Mouse (Mus musculus) forebrain, embryonic 14.5 days (tissue): ENCODE data around the gene Obscn. TPM values are rescaled to one million over a fixed set of nuclear protein-coding genes. Genes with fewer than 3 reads are reported as not detected.

ENCODE experiments used
- ATAC-seq: fragments of 200-750 bp; cut with Nextera tagmentation; 2 replicates; pipeline ENCODE4 v1.8.0; 2017; ENCODE audit warnings: mild to moderate bottlenecking, moderate library complexity
- DNase-seq: peaks from one replicate; pipeline ENCODE4 v3.0.0-alpha.2; 2015; ENCODE audit warnings: low spot score
- H3K27ac ChIP-seq: fragments of 300-500 bp; sonication (generic); 2 replicates; pipeline ENCODE4 v1.5.1; 2014; ENCODE audit warnings: low read depth, mild to moderate bottlenecking, control low read depth, low read length, moderate library complexity
- H3K27me3 ChIP-seq: fragments of 300-500 bp; sonication (generic); replicated peaks from 2 replicates; pipeline ENCODE4 v1.6.1; 2014; ENCODE audit warnings: low read length, control low read depth, mixed read lengths; ENCODE audit not compliant: control insufficient read depth, insufficient read depth
- H3K36me3 ChIP-seq: fragments of 300-500 bp; sonication (generic); 2 replicates; pipeline ENCODE4 v1.6.1; 2014; ENCODE audit warnings: low read length, control low read depth; ENCODE audit not compliant: control insufficient read depth, insufficient read depth
- H3K4me1 ChIP-seq: fragments of 300-500 bp; sonication (generic); 2 replicates; pipeline ENCODE4 v1.6.1; 2014; ENCODE audit warnings: antibody characterized with exemption, low read length, control low read depth; ENCODE audit not compliant: control insufficient read depth, insufficient read depth
- H3K4me2 ChIP-seq: fragments of 300-500 bp; sonication (generic); 2 replicates; pipeline ENCODE4 v1.6.1; 2014; ENCODE audit warnings: mild to moderate bottlenecking, control low read depth, low read length
- H3K4me3 ChIP-seq: fragments of 300-500 bp; sonication (generic); 2 replicates; pipeline ENCODE4 v1.5.1; 2014; ENCODE audit warnings: low read depth, low read length, control low read depth
- H3K9ac ChIP-seq: fragments of 300-500 bp; sonication (generic); 2 replicates; pipeline ENCODE4 v1.6.1; 2014; ENCODE audit warnings: mild to moderate bottlenecking, low read length, control low read depth, moderate library complexity
- H3K9me3 ChIP-seq: fragments of 300-500 bp; sonication (generic); replicated peaks from 2 replicates; pipeline ENCODE4 v1.6.1; 2016; ENCODE audit warnings: low read length, control low read depth, mixed read lengths; ENCODE audit not compliant: control insufficient read depth
- WGBS: fragments of 180-500 bp; shearing (Covaris S2); extraction: QIAGEN DNeasy Blood & Tissue Kit; methylation state at CpG from one replicate; pipeline ENCODE4 v1.1.7; 2014; 5-methylcytosine and 5-hydroxymethylcytosine counted together
- polyA plus RNA-seq: library from polyadenylated mRNA; unstranded; fragments of >200 nt; fragmentation: Nextera tagmentation; extraction: Ambion mirVana; gene quantifications from 2 replicates; pipeline ENCODE4 v1.2.1, GENCODE M21; 2014

The Obscn gene
- polyA plus RNA-seq, 1 experiment from 2014 or later, result 0.05 TPM

- no peak for ATAC-seq
These were observed 167.2 kb downstream of the Obscn start for GRCm38 (mm10) chr11:58969027-58969426.

GRCm38 (mm10) chr11:58968551-58968950 lies 167.7 kb downstream of the Obscn start:
- H3K4me3 ChIP-seq, result no peak overlapping the region
- H3K4me1 ChIP-seq, result no peaks in the 10 kb centered on the region
- no peaks in the 10 kb centered on the region for H3K27me3 ChIP-seq
- ATAC-seq (no peak), DNase-seq (no peak)
- H3K9ac ChIP-seq, result no peak overlapping the region
- no peak overlapping the region for H3K27ac ChIP-seq
- H3K9me3 ChIP-seq, result no peaks in the 10 kb centered on the region
- no peak overlapping the region for H3K4me2 ChIP-seq
- WGBS, result 88% methylated on average over 7 of the region's 7 CpGs
- peaks cover 13% of the 10 kb centered on the region; the same call in 1 of the 2 replicates for H3K36me3 ChIP-seq

More at GRCm38 (mm10) chr11:58969027-58969426, 167.2 kb downstream of the Obscn start:
- Histone ChIP-seq H3K36me3 (peaks cover 13% of the 10 kb centered on the region; the same call in 1 of the 2 replicates), H3K4me1 (no peaks in the 10 kb centered on the region), H3K4me2 (no peak overlapping the region), H3K4me3 (no peak overlapping the region), H3K9ac (no peak overlapping the region), H3K27me3 (no peaks in the 10 kb centered on the region), H3K9me3 (no peaks in the 10 kb centered on the region), H3K27ac (no peak overlapping the region)
- no peak for DNase-seq
- 83% methylated on average over 8 of the region's 8 CpGs for WGBS

GRCm38 (mm10) chr11:58967346-58967745 lies 168.9 kb downstream of the Obscn start:
- H3K4me3 ChIP-seq, result no peak overlapping the region
- ATAC-seq, result no peak
- WGBS, result 94% methylated on average over 1 of the region's 1 CpGs
- no peaks in the 10 kb centered on the region for H3K27me3 ChIP-seq
- no peak overlapping the region for H3K4me2 ChIP-seq
- no peak for DNase-seq
- H3K36me3 ChIP-seq, result peaks cover 9% of the 10 kb centered on the region; the same call in 1 of the 2 replicates
- no peak overlapping the region for H3K27ac ChIP-seq
- no peak overlapping the region for H3K9ac ChIP-seq
- no peaks in the 10 kb centered on the region for H3K9me3 ChIP-seq
- H3K4me1 ChIP-seq, result no peaks in the 10 kb centered on the region

- DNase-seq (no peak), ATAC-seq (no peak)
- Histone ChIP-seq H3K27ac (no peak overlapping the region), H3K9me3 (0 out of 2 replicates have a peak, but pooled peaks cover 5% of the 10 kb centered on the region), H3K27me3 (0 out of 2 replicates have a peak, but pooled peaks cover 4% of the 10 kb centered on the region), H3K4me2 (no peak overlapping the region), H3K4me1 (no peaks in the 10 kb centered on the region), H3K4me3 (no peak overlapping the region), H3K9ac (no peak overlapping the region), H3K36me3 (0 out of 2 replicates have a peak, but pooled peaks cover 6% of the 10 kb centered on the region)
- WGBS, result 53% methylated on average over 12 of the region's 12 CpGs
These were observed 171.0 kb downstream of the Obscn start for GRCm38 (mm10) chr11:58965001-58965760.

- 0 out of 2 replicates have a peak, but pooled peaks cover 4% of the 10 kb centered on the region for H3K27me3 ChIP-seq
- H3K9me3 ChIP-seq, result 0 out of 2 replicates have a peak, but pooled peaks cover 5% of the 10 kb centered on the region
- H3K4me1 ChIP-seq, result peaks cover 4% of the 10 kb centered on the region; the same call in 1 of the 2 replicates
- no peak overlapping the region for H3K9ac ChIP-seq
- DNase-seq (no peak), ATAC-seq (no peak)
- H3K4me3 ChIP-seq, result no peak overlapping the region
- H3K27ac ChIP-seq, result no peak overlapping the region
- 83% methylated on average over 7 of the region's 7 CpGs for WGBS
- H3K36me3 ChIP-seq, result 0 out of 2 replicates have a peak, but pooled peaks cover 3% of the 10 kb centered on the region
- H3K4me2 ChIP-seq, result no peak overlapping the region
These were observed 172.0 kb downstream of the Obscn start for GRCm38 (mm10) chr11:58964216-58964615.

- Histone ChIP-seq H3K36me3 (peaks cover 3% of the 10 kb centered on the region; the same call in 1 of the 2 replicates), H3K4me3 (no peak overlapping the region), H3K27me3 (0 out of 2 replicates have a peak, but pooled peaks cover 4% of the 10 kb centered on the region), H3K4me1 (peaks cover 8% of the 10 kb centered on the region), H3K9ac (no peak overlapping the region), H3K9me3 (0 out of 2 replicates have a peak, but pooled peaks cover 5% of the 10 kb centered on the region), H3K27ac (no peak overlapping the region), H3K4me2 (no peak overlapping the region)
- DNase-seq, result no peak
- WGBS, result 36% methylated on average over 17 of the region's 17 CpGs
- no peak for ATAC-seq
These were observed 172.7 kb downstream of the Obscn start for GRCm38 (mm10) chr11:58963543-58963942.

GRCm38 (mm10) chr11:58961364-58962177 lies 174.6 kb downstream of the Obscn start:
- H3K4me2 ChIP-seq, result no peak overlapping the region
- H3K27ac ChIP-seq, result no peak overlapping the region
- ATAC-seq (no peak), DNase-seq (no peak)
- 0 out of 2 replicates have a peak, but pooled peaks cover 4% of the 10 kb centered on the region for H3K27me3 ChIP-seq
- 0 out of 2 replicates have a peak, but pooled peaks cover 5% of the 10 kb centered on the region for H3K9me3 ChIP-seq
- H3K4me3 ChIP-seq, result no peak overlapping the region
- H3K36me3 ChIP-seq, result peaks cover 14% of the 10 kb centered on the region
- WGBS, result 73% methylated on average over 50 of the region's 50 CpGs
- no peak overlapping the region for H3K9ac ChIP-seq
- peaks cover 26% of the 10 kb centered on the region for H3K4me1 ChIP-seq

- Histone ChIP-seq H3K36me3 (peaks cover 14% of the 10 kb centered on the region), H3K27ac (peak overlapping the region; percentile 39; the same call in 1 of the 2 replicates)
- WGBS, result 2% methylated on average over 40 of the region's 40 CpGs
These were observed 176.2 kb downstream of the Obscn start for GRCm38 (mm10) chr11:58959921-58960465.

More at GRCm38 (mm10) chr11:58959921-58960465, 176.2 kb downstream of the Obscn start:
- ATAC-seq (peak; percentile 85), DNase-seq (peak; percentile 91)
- Histone ChIP-seq H3K4me2 (peak overlapping the region; percentile 76), H3K4me1 (peaks cover 30% of the 10 kb centered on the region), H3K4me3 (peak overlapping the region; percentile 40), H3K27me3 (0 out of 2 replicates have a peak, but pooled peaks cover 4% of the 10 kb centered on the region), H3K9ac (peak overlapping the region; percentile 57), H3K9me3 (0 out of 2 replicates have a peak, but pooled peaks cover 5% of the 10 kb centered on the region)
